Mouse (Mus musculus) spleen, postnatal 36 days (tissue): ENCODE results near the gene Wdr92.
"Not testable (repeated sequence)": the region's sequence is repeated elsewhere in the genome, so short reads cannot be mapped to it uniquely, and the experiment has no call there.

Experiments used
- DNase-seq, 2 experiments: peaks; one replicate each; pipeline ENCODE4 v3.0.0; 2022; ENCODE audit warnings: low spot score in 2 of 2, mixed read lengths in 1 of 2

The Wdr92 gene

DNA sequence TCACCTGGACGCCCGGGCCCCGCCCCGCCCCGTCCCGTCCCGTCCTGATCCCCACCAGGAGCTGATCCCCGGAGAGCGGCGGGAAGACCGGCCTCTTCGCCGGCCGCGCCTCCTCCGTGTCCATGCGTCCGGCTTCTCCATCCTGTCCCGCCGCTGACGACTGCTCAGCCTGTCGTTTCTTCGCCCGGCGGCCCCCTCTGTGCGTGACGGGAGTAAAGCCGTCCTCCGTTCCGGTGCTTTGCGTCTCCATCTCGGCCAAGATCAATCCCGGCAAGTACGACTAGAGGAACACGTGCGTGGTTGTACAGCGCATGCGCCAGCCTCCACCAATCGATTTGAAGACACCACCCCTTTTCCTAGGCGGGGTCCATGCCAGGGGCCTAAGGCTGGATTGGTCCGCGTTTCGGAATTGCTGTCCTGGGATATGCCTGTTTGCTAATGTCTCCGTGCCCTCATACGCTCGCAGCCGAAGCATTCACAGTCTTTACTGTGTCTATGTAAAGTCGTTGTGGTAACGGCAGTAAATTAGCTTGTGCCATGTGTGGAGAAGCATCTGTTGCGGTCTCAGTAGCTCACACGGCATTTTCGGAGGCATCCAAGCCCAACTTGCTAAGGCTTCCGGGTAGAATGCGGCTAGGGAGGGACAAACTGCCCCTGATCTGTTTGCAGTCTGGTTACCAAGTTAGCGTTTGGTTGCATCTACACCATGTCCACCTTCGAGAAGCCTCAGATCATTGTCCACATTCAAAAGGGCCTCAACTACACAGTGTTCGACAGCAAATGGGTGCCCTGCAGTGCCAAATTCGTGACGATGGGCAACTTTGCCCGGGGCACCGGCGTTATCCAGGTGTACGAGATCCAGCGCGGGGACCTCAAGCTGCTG lies 29.6 kb downstream of the Wdr92 start, which contains the start of gene Pno1:
TSS of gene Pno1 (minus strand) at position 311 of the 883 bp plus-strand sequence.
- DNase-seq = peak; percentile 94 to 97

GRCm38 (mm10) chr11:17212141-17212495 lies 30.2 kb downstream of the Wdr92 start:
- peak in 1 of 2 experiments; percentile 24 for DNase-seq

GRCm38 (mm10) chr11:17212903-17213509 lies 31.1 kb downstream of the Wdr92 start:
- DNase-seq = peak in 1 of 2 experiments; percentile 3

DNA sequence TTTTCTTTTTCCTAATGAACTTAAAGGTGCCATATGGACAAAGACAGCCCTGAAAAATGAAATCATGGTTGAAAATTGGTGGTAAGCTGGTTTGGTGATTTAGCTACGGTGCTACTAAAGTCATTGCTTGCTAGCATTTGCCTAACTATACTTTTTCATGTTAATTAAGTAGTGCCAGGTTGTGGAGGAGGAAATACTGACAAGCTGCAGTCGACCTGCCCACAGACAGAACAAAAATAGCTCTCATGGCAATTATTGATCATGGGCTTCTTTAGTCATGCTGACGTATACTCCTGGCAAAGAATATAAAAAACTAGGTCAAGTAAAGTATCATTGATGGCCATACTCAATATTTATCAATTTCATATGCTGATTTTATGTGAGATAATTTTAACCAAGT lies 33.6 kb downstream of the Wdr92 start:
- DNase-seq = no peak

DNA sequence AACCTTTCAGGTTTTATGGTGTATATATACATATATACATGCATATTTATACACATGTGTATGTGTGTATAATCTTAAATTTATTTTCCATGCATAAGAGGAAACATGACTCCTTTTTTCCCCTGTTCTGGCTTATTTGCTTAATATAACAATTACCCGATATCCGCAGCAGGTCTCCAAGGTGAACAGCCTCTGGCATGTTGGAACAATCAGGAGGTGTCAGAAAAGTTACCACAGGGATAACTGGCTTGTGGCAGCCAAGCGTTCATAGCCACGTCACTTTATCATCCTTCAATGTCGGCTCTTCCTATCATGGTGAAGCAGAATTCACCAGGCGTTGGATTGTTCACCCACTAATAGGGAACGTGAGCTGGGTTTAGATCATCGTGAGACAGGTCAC lies 39.2 kb downstream of the Wdr92 start:
- DNase-seq = no peak

- no peak for DNase-seq
Measured at GRCm38 (mm10) chr11:17232792-17233191, 50.9 kb downstream of the Wdr92 start.

- DNase-seq = no peak
Measured at GRCm38 (mm10) chr11:17236449-17237037, 54.6 kb downstream of the Wdr92 start.

DNA sequence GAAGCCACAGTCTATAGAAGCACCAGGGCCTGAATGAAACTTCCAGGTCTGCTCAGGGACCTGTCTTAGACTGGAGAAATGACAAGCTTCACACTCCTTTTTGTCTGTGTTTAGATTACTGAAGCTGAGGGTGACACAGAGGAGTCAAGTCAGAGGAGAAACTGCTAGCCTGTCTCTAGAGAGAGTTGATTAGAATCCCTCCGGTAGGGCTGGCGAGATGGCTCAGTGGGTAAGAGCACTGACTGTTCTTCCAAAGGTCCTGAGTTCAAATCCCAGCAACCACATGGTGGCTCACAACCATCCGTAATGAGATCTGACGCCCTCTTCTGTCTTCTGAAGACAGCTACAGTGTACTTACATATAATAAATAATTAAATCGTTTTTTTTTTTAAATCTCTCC lies 56.7 kb downstream of the Wdr92 start:
- DNase-seq = not testable (repeated sequence)

GRCm38 (mm10) chr11:17248715-17249114 lies 66.8 kb downstream of the Wdr92 start:
- DNase-seq = no peak

DNA sequence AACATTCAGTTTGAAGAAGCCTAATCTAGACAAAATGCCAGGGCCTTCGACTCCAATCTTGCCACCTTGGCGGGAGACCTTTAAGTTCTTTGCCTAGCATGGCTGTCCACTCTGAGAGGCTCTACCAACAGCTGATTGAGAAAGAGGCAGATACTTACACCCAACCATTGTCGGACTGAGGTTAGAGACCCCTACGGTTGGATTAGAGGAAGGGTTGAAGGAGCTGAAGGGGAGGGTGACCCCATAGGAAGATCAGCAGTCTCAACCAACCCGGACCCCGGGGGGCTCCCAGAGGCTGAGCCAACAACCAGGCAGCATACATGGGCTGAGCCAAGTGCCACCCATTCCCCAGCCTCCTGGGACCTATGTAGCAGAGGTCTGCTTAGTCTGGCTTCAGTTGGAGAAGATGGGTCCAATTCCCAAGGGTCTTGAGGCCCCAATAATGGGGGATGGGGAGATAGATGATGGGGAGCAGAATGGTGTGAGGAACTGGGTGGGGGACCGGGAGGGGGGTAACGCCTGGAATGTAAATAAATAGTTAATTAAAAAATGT lies 75.0 kb downstream of the Wdr92 start:
- DNase-seq = no peak

- DNase-seq = peak; percentile 91 to 93
Measured at GRCm38 (mm10) chr11:17257443-17257842, 75.5 kb downstream of the Wdr92 start, which contains the start of gene C1d. Gene C1d (plus strand): TSS chr11:17257579.

DNA sequence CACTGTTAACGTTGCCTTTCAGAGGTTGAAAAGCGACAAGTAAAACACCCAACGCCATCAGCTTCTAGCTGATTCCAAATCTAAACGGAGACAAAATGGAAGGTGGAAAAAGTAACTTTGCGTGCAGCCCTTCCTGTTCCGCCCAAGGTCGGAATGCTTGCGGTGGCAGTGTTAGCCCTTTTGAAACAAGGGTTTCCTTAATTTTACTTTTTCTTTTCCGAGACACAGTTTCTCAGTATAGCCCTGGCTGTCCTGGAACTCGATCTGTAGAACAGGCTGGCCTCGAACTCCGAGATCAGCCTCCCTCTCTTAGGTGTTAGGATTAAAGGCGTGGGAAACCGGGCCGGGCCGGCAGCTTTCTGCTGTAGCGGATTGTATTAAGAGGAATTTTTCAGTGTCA lies 76.0 kb downstream of the Wdr92 start:
- no peak for DNase-seq

DNA sequence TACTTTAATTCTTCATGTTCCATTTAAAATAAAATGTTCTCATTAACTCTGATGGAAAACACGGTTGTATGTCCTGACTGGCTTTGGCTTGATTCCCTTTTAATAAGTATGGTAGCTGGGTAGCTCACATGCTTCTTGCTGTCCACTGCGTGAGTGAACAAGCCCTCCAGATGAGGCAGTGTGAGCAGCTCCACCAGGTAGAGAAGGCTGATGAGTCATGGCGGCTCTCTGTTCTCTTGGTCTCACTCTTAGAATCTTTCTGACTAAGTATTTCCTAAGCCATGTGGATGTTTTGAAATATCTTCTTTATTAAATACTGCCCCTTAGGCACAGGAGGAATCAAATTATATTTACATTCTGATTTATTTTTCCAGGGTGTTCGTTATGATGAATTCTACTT lies 85.3 kb downstream of the Wdr92 start:
- no peak for DNase-seq

GRCm38 (mm10) chr11:17268801-17269200 lies 86.9 kb downstream of the Wdr92 start:
- DNase-seq = no peak

- DNase-seq = peak in 1 of 2 experiments; percentile 4
Measured at GRCm38 (mm10) chr11:17279959-17280358, 98.1 kb downstream of the Wdr92 start.
